Mouse (Mus musculus): Measurements from ENCODE around the gene Srgap1. TPM values are rescaled to one million over a fixed set of nuclear protein-coding genes. Genes with fewer than 3 reads are reported as not detected.

The Srgap1 gene
- total RNA-seq, 2 experiments from 2014 or later = 6.9 to 8.7 TPM

- DNase-seq (ENCODE audit: low spot score in 2 of 2) = no peak
These were observed 216.5 kb downstream of the Srgap1 start for GRCm38 (mm10) chr10:121830335-121831307.

- no peak for DNase-seq (ENCODE audit: low spot score in 2 of 2)
These were observed 217.3 kb downstream of the Srgap1 start for GRCm38 (mm10) chr10:121829800-121830303.

GRCm38 (mm10) chr10:121829034-121829433, 218.1 kb downstream of the Srgap1 start:
- DNase-seq (ENCODE audit: low spot score in 2 of 2) = no peak

GRCm38 (mm10) chr10:121822674-121823073, 224.4 kb downstream of the Srgap1 start:
- no peak for DNase-seq (ENCODE audit: low spot score in 2 of 2)

- no peak for DNase-seq (ENCODE audit: low spot score in 2 of 2)
These were observed 226.3 kb downstream of the Srgap1 start for GRCm38 (mm10) chr10:121820846-121821245.

- no peak for DNase-seq (ENCODE audit: low spot score in 2 of 2)
These were observed 229.1 kb downstream of the Srgap1 start for GRCm38 (mm10) chr10:121817983-121818382.

- DNase-seq (ENCODE audit: low spot score in 2 of 2) = no peak
These were observed 239.3 kb downstream of the Srgap1 start for GRCm38 (mm10) chr10:121807771-121808170.

GRCm38 (mm10) chr10:121806806-121807205, 240.3 kb downstream of the Srgap1 start:
- DNase-seq (ENCODE audit: low spot score in 2 of 2) = no peak

GRCm38 (mm10) chr10:121805933-121806341, 241.2 kb downstream of the Srgap1 start:
- DNase-seq (ENCODE audit: low spot score in 2 of 2) = no peak

- no peak for DNase-seq (ENCODE audit: low spot score in 2 of 2)
These were observed 242.6 kb downstream of the Srgap1 start for GRCm38 (mm10) chr10:121804551-121804950.

- DNase-seq (ENCODE audit: low spot score in 2 of 2) = no peak
These were observed 247.1 kb downstream of the Srgap1 start for GRCm38 (mm10) chr10:121800041-121800440.

GRCm38 (mm10) chr10:121796027-121796802, 250.9 kb downstream of the Srgap1 start:
- DNase-seq (ENCODE audit: low spot score in 2 of 2) = no peak

GRCm38 (mm10) chr10:121794486-121794885, 252.6 kb downstream of the Srgap1 start:
- no peak for DNase-seq (ENCODE audit: low spot score in 2 of 2)

GRCm38 (mm10) chr10:121792661-121793060, 254.5 kb downstream of the Srgap1 start:
- DNase-seq (ENCODE audit: low spot score in 2 of 2) = no peak

- DNase-seq (ENCODE audit: low spot score in 2 of 2) = no peak
These were observed 257.0 kb downstream of the Srgap1 start for GRCm38 (mm10) chr10:121790078-121790477.

GRCm38 (mm10) chr10:121788536-121788935, 258.6 kb downstream of the Srgap1 start:
- DNase-seq (ENCODE audit: low spot score in 2 of 2) = no peak

- no peak for DNase-seq (ENCODE audit: low spot score in 2 of 2)
These were observed 266.0 kb downstream of the Srgap1 start for GRCm38 (mm10) chr10:121781159-121781558.

GRCm38 (mm10) chr10:121775990-121776389, 271.1 kb downstream of the Srgap1 start:
- no peak for DNase-seq (ENCODE audit: low spot score in 2 of 2)

- no peak for DNase-seq (ENCODE audit: low spot score in 2 of 2)
These were observed 273.3 kb downstream of the Srgap1 start for GRCm38 (mm10) chr10:121773813-121774212.

- DNase-seq (ENCODE audit: low spot score in 2 of 2) = peak in 1 of 2 experiments; percentile 5
These were observed 276.2 kb downstream of the Srgap1 start for GRCm38 (mm10) chr10:121770624-121771577.
